Mouse (Mus musculus) midbrain, embryonic 12.5 days (tissue): Measurements from ENCODE around the gene Gm20388. TPM values are rescaled to one million over a fixed set of nuclear protein-coding genes. Genes with fewer than 3 reads are reported as not detected.

ENCODE experiments used
- ATAC-seq: fragments of 200-750 bp; cut with Nextera tagmentation; 2 replicates; pipeline ENCODE4 v1.8.0; 2017; ENCODE audit warnings: low read depth, moderate TSS enrichment, moderate library complexity; ENCODE audit not compliant: low FRiP score
- H3K27ac ChIP-seq: fragments of 300-500 bp; sonication (generic); replicated peaks from 2 replicates; pipeline ENCODE4 v1.5.1; 2016; ENCODE audit warnings: mild to moderate bottlenecking
- H3K27me3 ChIP-seq: fragments of 300-500 bp; sonication (generic); 2 replicates; pipeline ENCODE4 v1.6.1; 2016; ENCODE audit warnings: mild to moderate bottlenecking
- H3K36me3 ChIP-seq: fragments of 300-500 bp; sonication (generic); 2 replicates; pipeline ENCODE4 v1.6.1; 2016
- H3K4me1 ChIP-seq: fragments of 300-500 bp; sonication (generic); 2 replicates; pipeline ENCODE4 v1.6.1; 2016
- H3K4me2 ChIP-seq: fragments of 300-500 bp; sonication (generic); replicated peaks from 2 replicates; pipeline ENCODE4 v1.6.1; 2016; ENCODE audit warnings: mild to moderate bottlenecking, moderate library complexity
- H3K4me3 ChIP-seq: fragments of 300-500 bp; sonication (generic); 2 replicates; pipeline ENCODE4 v1.5.1; 2016; ENCODE audit warnings: mild to moderate bottlenecking
- H3K9ac ChIP-seq: fragments of 300-500 bp; sonication (generic); replicated peaks from 2 replicates; pipeline ENCODE4 v1.6.1; 2016; ENCODE audit warnings: mild to moderate bottlenecking, moderate library complexity
- H3K9me3 ChIP-seq: fragments of 300-500 bp; sonication (generic); 2 replicates; pipeline ENCODE4 v1.6.1; 2016; ENCODE audit warnings: mild to moderate bottlenecking
- WGBS: fragments of 180-500 bp; shearing (Covaris S2); methylation state at CpG from one replicate; pipeline ENCODE4 v1.1.7; 2016; 5-methylcytosine and 5-hydroxymethylcytosine counted together
- polyA plus RNA-seq: library from polyadenylated mRNA; unstranded; fragments of >200 nt; fragmentation: Nextera tagmentation; extraction: Ambion mirVana; gene quantifications from 2 replicates; pipeline ENCODE4 v1.2.1, GENCODE M21; 2016

Gene Gm20388
- polyA plus RNA-seq, 1 experiment from 2014 or later: not detected

- 95% methylated on average over 4 of the region's 4 CpGs for WGBS
- Histone ChIP-seq H3K36me3 (no peaks in the 10 kb centered on the region), H3K9ac (no peak overlapping the region), H3K4me3 (no peak overlapping the region), H3K9me3 (0 out of 2 replicates have a peak, but pooled peaks cover 12% of the 10 kb centered on the region), H3K4me1 (peaks cover 21% of the 10 kb centered on the region), H3K27me3 (no peaks in the 10 kb centered on the region), H3K4me2 (no peak overlapping the region), H3K27ac (no peak overlapping the region)
- ATAC-seq: no peak
Observed at GRCm38 (mm10) chr8:120248451-120248850, 337.8 kb downstream of the Gm20388 start.

DNA sequence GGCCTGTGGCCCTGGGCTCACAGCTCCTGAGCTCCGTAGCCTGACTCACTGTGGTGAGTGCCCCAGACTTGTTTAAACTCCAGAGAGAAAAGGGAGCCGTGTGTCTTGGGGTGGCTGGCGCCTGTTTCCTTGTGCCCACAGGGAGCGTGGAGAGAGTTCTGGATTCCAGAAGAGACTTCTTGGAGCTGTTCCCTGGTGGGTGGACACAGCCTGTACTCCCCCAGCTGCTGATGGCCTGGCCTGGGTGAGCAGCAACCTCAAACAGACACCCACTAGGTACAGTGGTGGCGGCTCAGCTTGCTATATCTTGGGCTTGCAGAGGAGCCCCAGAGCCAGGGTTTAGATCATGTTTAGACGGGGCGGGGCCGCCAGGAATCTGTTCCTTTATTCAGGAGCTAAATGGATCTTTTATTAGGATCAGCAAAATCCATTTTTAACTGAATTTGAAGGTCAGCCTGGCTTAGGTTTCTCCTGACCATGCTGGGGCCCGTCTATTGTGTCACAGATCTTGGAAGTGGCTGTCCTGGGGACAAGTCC lies 339.2 kb downstream of the Gm20388 start:
- H3K4me2 ChIP-seq: no peak overlapping the region
- no peaks in the 10 kb centered on the region for H3K36me3 ChIP-seq
- no peak overlapping the region for H3K27ac ChIP-seq
- H3K27me3 ChIP-seq: no peaks in the 10 kb centered on the region
- H3K4me3 ChIP-seq: no peak overlapping the region
- no peak for ATAC-seq
- WGBS: 74% methylated on average over 9 of the region's 9 CpGs
- H3K4me1 ChIP-seq: peaks cover 29% of the 10 kb centered on the region
- H3K9me3 ChIP-seq: 0 out of 2 replicates have a peak, but pooled peaks cover 3% of the 10 kb centered on the region
- no peak overlapping the region for H3K9ac ChIP-seq

- Histone ChIP-seq H3K4me1 (peaks cover 32% of the 10 kb centered on the region), H3K4me2 (no peak overlapping the region), H3K27ac (peak overlapping the region; percentile 79), H3K9ac (no peak overlapping the region), H3K4me3 (no peak overlapping the region), H3K36me3 (no peaks in the 10 kb centered on the region), H3K9me3 (0 out of 2 replicates have a peak, but pooled peaks cover 3% of the 10 kb centered on the region), H3K27me3 (no peaks in the 10 kb centered on the region)
- peak; percentile 36; the same call in 1 of the 2 replicates for ATAC-seq
- 61% methylated on average over 16 of the region's 16 CpGs for WGBS
Observed at GRCm38 (mm10) chr8:120250750-120251410, 340.2 kb downstream of the Gm20388 start.

DNA sequence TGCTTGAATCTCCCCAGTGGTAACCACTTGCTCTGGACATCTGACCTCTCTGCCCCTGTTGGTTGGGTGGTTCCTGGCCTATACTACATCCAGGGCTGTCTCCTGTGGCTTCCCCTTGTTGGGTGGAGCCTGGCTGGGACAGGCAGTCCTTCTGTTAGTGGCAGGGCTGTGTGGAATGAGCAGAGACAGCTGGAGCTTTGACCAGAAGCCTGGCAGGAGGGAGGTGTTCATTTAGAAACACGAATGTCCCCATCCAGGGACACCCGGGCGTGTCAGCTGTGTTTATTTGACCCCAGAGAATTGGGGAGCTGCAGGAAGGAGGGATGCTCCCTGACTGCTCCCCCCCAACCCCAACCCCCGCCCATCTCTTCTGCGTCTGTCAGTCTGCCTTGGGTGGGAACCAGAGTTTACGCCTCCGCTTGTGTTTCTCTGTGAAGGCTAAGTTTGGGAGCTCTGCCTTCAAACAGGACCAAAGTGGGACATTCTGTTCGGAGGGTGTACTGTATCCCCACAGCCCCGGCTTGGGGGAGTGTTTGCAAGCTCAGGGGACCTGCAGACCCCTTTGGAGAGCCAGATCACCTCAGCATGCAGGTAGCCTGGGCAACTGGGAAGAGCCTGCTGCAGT lies 340.9 kb downstream of the Gm20388 start:
- Histone ChIP-seq H3K27ac (peak overlapping the region; percentile 79), H3K4me3 (no peak overlapping the region), H3K4me2 (no peak overlapping the region), H3K9ac (no peak overlapping the region), H3K36me3 (no peaks in the 10 kb centered on the region), H3K9me3 (0 out of 2 replicates have a peak, but pooled peaks cover 3% of the 10 kb centered on the region), H3K27me3 (no peaks in the 10 kb centered on the region), H3K4me1 (peaks cover 38% of the 10 kb centered on the region)
- 58% methylated on average over 9 of the region's 9 CpGs for WGBS
- ATAC-seq: peak; percentile 27; the same call in 1 of the 2 replicates

- H3K27me3 ChIP-seq: no peaks in the 10 kb centered on the region; the same call in 1 of the 2 replicates
- H3K36me3 ChIP-seq: no peaks in the 10 kb centered on the region
- H3K27ac ChIP-seq: no peak overlapping the region
- 83% methylated on average over 8 of the region's 8 CpGs for WGBS
- H3K9me3 ChIP-seq: no peaks in the 10 kb centered on the region
- H3K4me3 ChIP-seq: no peak overlapping the region
- ATAC-seq: no peak
- no peak overlapping the region for H3K9ac ChIP-seq
- peaks cover 44% of the 10 kb centered on the region for H3K4me1 ChIP-seq
- H3K4me2 ChIP-seq: no peak overlapping the region
Observed at GRCm38 (mm10) chr8:120253626-120254025, 343.0 kb downstream of the Gm20388 start.

DNA sequence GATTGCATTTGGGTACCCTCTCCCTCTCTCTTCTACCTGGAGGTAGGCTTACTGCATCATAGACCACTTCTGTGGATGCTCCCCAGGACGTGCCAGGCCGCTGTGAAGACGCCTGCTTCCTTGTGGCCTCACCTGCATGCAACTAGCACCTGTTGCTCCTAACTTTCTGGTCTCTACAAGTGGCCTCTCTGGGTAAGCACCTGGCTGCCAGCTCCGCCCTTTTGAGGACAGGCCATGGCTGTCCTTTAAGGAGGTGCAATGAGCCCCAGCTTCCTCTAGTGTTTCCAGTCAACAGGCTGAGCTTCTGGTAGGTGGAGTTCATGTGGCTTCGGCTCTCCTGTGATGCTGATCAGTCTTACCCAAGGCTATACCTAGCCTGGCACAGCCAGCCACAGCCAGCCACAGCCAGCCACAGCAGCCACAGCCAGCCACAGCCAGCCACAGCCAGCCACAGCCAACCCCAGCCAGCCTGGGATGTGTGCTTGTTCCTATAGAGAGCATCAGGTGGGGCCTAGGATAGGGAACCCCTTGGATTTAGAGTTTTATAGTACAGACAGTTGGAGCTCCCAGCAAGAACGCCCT lies 344.9 kb downstream of the Gm20388 start:
- WGBS: 91% methylated on average over 6 of the region's 6 CpGs
- Histone ChIP-seq H3K4me1 (peaks cover 45% of the 10 kb centered on the region), H3K27ac (no peak overlapping the region)

DNA sequence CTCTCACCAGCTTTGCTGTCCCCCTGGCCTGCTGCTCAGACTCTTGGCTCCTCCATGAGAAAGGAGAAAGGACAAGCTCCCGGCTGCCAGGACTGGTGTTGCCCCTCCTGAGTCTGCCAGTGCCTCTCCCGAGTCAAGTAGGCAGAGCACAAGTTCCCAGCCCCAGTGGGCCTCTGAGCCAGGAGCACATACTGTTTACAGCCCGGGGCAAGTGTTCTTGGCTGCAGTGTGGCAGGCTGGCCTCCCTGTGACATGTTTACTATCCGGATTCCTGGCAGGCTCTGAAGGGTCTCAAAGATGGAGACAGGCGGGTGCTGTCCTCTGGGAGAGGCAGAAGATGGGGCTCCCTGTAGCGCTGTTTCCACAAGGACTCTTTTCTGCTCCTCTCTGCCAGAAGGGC lies 346.3 kb downstream of the Gm20388 start:
- 59% methylated on average over 6 of the region's 6 CpGs for WGBS
- peaks cover 4% of the 10 kb centered on the region; the same call in 1 of the 2 replicates for H3K27me3 ChIP-seq
- peaks cover 44% of the 10 kb centered on the region for H3K4me1 ChIP-seq
- H3K4me3 ChIP-seq: no peak overlapping the region
- no peaks in the 10 kb centered on the region for H3K9me3 ChIP-seq
- H3K36me3 ChIP-seq: no peaks in the 10 kb centered on the region
- H3K9ac ChIP-seq: no peak overlapping the region
- no peak overlapping the region for H3K27ac ChIP-seq
- H3K4me2 ChIP-seq: no peak overlapping the region
- no peak for ATAC-seq

More for the DNA sequence above, 344.9 kb downstream of the Gm20388 start:
- Histone ChIP-seq H3K36me3 (no peaks in the 10 kb centered on the region), H3K9ac (no peak overlapping the region), H3K9me3 (no peaks in the 10 kb centered on the region), H3K4me2 (no peak overlapping the region), H3K4me3 (no peak overlapping the region), H3K27me3 (peaks cover 1% of the 10 kb centered on the region; the same call in 1 of the 2 replicates)
- ATAC-seq: no peak

DNA sequence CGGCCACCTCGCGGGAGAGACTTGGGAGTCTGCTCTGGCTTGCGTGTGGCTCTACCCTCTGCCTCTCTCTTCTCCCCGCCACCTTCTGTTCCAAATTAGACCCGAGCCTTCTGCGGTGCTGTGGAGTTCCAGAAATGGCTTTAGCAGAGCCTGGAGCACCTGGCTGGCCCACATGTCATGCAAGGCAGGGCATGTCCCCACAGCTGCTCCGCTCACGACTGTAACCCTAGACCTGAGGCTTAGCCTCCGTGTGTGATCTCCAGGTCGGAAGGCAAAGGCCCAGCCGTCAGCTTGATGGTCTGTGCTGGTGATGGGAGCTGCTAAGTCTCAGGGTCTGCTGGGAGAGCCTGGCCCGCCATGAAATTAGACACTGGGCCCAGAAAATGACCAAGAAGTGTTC lies 348.6 kb downstream of the Gm20388 start:
- H3K27ac ChIP-seq: no peak overlapping the region
- no peak overlapping the region for H3K4me3 ChIP-seq
- no peak for ATAC-seq
- H3K9ac ChIP-seq: no peak overlapping the region
- H3K9me3 ChIP-seq: no peaks in the 10 kb centered on the region
- 80% methylated on average over 13 of the region's 13 CpGs for WGBS
- no peak overlapping the region for H3K4me2 ChIP-seq
- peaks cover 9% of the 10 kb centered on the region for H3K27me3 ChIP-seq
- H3K4me1 ChIP-seq: peaks cover 49% of the 10 kb centered on the region
- H3K36me3 ChIP-seq: no peaks in the 10 kb centered on the region

DNA sequence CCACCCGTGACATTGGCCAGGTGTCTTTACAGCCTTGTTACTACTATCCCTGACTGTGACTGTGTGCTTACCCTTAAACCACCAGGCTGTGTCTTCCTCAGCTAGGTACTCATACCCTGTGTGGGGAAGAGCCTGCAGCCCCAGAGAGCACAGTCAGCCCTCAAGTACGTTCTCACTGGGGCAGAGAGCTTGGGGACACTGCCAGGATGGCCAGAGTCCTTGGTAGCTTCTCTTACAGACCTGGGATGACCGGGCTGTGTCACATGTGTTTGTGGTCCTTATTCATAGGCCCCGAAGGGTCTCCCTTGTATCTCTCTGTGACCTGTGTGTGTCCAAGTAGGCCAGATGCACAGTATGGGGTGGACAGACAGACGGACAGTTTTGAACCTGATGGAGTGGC lies 350.0 kb downstream of the Gm20388 start:
- no peak overlapping the region for H3K27ac ChIP-seq
- no peaks in the 10 kb centered on the region for H3K36me3 ChIP-seq
- peaks cover 56% of the 10 kb centered on the region for H3K4me1 ChIP-seq
- H3K9me3 ChIP-seq: no peaks in the 10 kb centered on the region
- no peak overlapping the region for H3K4me2 ChIP-seq
- H3K27me3 ChIP-seq: peaks cover 9% of the 10 kb centered on the region
- H3K4me3 ChIP-seq: no peak overlapping the region
- 78% methylated on average over 5 of the region's 5 CpGs for whole genome bisulfite sequencing
- no peak overlapping the region for H3K9ac ChIP-seq
- ATAC-seq: no peak

- no peak for ATAC-seq
- no peak overlapping the region for H3K9ac ChIP-seq
- peaks cover 9% of the 10 kb centered on the region for H3K27me3 ChIP-seq
- H3K9me3 ChIP-seq: no peaks in the 10 kb centered on the region
- 0 out of 2 replicates have a peak overlapping the region, but pooled peaks have one; percentile 15 for H3K27ac ChIP-seq
- no peak overlapping the region for H3K4me2 ChIP-seq
- H3K4me1 ChIP-seq: peaks cover 56% of the 10 kb centered on the region
- WGBS: 37% methylated on average over 21 of the region's 21 CpGs
- H3K36me3 ChIP-seq: no peaks in the 10 kb centered on the region
- H3K4me3 ChIP-seq: no peak overlapping the region
Observed at GRCm38 (mm10) chr8:120261338-120262120, 350.9 kb downstream of the Gm20388 start.

GRCm38 (mm10) chr8:120263879-120264278 lies 353.2 kb downstream of the Gm20388 start:
- H3K27me3 ChIP-seq: peaks cover 9% of the 10 kb centered on the region
- no peak overlapping the region for H3K4me2 ChIP-seq
- H3K9me3 ChIP-seq: no peaks in the 10 kb centered on the region
- WGBS: 82% methylated on average over 5 of the region's 5 CpGs
- H3K4me3 ChIP-seq: no peak overlapping the region
- H3K27ac ChIP-seq: peak overlapping the region; percentile 85
- no peak for ATAC-seq
- H3K9ac ChIP-seq: no peak overlapping the region
- H3K4me1 ChIP-seq: peaks cover 73% of the 10 kb centered on the region
- no peaks in the 10 kb centered on the region for H3K36me3 ChIP-seq
